Mouse (Mus musculus) heart, adult 8-10 months (tissue): ENCODE measurements around the gene Cfap54. TPM values are rescaled to one million over a fixed set of nuclear protein-coding genes. Genes with fewer than 3 reads are reported as not detected.

ENCODE experiments used
- DNase-seq: peaks from one replicate; pipeline ENCODE4 v3.0.0; 2022; ENCODE audit warnings: low spot score
- total RNA-seq, 4 experiments: library from RNA; stranded (reverse); gene quantifications; 2 replicates each; pipeline ENCODE4 v1.2.4; 2022

Gene Cfap54
- under 1 TPM; 0.52 to 1.00 (median 0.70) TPM for total RNA-seq

DNA sequence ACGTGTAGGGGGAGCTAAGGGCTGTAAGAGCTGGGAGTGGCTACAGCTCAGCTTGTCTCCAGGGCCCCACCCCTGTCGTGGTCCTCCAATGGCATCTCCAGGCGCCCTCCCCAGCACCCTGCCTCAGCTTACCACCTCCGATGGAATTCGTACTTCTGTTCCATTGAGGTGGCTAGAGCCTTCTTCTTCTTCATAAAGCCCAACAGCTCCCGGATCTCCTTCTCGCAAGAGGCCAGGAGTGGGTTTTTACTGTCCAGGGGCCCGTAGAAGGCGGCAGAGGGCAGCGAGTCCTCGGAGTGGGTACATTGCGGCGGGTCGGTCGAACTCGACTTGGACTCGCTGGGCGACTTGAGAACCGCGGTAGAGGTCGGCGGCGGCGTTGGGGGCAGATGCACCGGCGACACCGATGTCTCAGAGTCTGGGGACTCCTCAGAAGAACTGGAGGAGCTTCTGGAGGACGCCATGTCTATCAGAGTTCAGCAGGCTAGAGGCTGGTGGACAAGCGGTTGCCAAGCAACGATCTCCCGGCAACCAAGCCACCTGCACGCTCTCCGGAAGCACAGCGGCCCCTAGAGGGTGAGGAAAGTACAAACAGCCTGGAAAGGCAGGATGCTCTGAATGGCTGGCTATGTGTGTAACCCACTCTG is at the start of gene Cfap54:
Gene Cfap54, minus strand, starts transcription at position 486 of the 647 bp plus-strand sequence.
- peak; percentile 85 for DNase-seq

DNA sequence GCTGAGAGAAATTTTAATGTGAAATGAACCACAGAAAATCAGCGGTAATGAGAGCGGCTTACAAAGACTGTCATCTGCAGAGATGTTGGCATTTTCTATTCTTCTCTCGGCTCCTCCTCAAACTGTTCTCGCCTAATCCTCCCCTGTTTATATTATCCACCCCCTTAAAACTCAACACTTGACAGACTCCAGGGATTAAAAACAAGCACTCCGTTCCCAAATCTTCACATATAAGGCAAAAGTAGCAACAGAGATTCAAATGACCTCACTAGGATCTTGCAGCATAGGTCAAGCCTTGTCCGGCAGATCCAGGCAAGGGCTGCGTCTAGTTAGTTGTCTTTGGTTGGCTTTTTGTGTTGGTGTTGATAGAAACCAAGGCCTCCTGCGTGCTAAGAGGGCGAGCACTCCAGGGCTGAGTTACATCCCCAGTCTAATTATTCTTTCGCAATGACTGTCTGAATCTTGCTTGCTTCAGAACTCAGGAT is 49.1 kb upstream of the Cfap54 start:
- DNase-seq = peak; percentile 37

DNA sequence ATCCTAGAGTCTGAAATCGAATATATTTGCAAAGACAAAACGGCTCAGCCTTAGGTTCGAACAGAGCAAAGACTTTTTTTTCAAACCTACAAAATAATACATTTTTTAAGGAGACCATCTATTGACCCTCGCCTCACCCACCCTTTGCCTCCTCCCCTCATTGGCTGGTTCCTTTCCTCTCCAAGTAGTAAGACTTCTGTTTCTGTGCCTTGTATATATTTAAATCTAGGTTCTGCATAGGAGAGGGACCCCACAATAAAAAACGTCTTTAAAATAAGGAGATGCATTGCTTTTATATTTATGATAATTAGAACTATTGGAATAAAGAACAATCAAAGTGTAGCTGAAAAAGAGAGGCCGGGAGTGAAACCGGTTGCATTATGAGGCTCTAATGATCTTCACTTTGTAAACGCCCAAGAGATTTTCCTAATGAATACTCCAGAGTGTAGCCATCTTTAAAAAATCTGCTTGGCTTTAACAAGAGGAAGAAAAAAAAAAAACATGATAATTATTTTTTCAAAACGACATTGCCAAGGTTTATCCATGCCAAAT is 48.6 kb upstream of the Cfap54 start:
- no peak for DNase-seq

DNA sequence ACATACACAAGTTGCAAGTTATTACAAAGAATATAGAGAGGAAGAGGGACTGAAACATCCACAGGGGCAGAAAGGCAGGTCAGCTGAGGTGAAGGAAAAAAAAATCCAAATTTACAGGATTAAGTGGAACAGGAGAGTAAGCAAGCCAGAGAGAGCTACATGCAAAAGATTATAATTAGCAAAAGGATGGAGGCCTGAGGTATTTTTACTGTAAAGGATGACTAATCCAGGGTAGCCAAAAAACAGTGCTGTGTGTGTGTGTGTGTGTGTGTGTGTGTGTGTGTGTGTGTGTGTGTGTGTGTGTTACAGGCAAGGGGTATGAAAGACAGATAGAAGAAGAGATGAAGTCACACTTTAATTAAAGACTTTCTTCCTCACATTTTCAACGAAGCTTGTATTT is 47.9 kb upstream of the Cfap54 start:
- DNase-seq = no peak

DNA sequence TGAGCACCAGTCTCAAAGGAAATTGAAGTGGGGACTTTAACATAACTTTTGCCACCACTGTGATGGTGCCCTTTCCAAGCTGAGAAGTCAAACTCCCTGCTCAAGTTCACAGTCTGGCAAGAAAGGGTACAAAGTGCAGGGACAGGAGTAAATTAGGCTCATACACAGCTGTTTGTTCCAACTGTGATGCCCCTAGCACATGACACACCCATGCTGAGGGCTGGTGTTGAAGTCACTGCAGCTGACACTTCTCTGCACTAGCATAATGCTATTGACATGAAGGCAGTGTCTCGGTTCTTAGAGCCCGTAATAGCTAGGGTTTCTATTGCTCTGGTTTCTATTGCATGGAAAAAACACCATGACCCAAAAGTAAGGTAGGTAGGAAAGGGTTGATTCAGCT is 47.1 kb upstream of the Cfap54 start:
- DNase-seq = no peak

DNA sequence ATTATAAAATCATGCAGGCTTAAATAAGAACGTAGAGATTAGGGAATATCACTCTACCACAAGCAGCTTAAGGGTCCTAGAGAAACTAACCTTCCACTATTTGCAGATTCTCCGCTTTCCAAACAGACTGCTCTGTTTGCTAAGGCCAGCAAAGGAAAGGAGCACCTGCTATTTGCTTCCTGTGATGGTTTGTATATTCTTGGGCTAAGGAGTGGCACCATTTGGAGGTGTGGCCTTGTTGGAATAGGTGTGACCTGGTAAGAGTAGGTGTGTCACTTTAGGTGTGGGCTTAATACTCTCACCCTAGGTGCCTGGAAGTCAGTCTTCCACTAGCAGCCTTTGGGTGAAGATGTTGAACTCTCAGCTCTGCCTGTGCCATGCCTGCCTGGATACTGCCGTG is 44.6 kb upstream of the Cfap54 start:
- no peak for DNase-seq

DNA sequence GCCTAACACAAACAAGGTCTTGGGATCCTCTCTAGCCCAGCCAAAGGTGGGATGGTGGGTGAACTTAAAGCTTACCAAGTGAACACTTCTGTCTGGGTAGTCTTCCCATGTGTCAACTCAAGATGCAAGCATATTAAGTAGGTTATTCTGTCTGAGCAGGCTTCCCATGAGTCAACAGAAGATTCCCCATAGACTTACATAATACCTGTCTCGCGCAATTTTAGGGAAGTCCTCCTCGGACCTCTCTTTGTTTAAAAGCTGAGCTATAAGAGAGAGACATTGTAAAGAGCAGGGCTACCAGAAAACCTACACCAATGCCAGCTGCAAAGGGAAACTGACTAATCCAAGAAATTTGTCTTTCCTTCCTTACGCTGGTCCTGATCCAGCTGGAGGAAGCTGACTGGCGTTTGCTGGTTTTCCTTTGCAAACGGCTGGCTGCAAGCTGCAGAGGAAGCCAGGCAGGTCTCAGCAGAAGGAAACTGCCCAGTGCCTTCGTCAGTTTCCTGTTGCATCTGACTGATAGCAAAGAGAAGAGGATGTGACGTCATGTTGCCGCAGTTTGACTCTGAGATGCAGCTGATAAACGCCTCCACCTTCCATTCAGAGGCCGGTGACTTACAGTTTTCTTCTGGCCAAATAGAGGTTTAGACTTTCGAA is 42.7 kb upstream of the Cfap54 start:
- DNase-seq = peak; percentile 86

DNA sequence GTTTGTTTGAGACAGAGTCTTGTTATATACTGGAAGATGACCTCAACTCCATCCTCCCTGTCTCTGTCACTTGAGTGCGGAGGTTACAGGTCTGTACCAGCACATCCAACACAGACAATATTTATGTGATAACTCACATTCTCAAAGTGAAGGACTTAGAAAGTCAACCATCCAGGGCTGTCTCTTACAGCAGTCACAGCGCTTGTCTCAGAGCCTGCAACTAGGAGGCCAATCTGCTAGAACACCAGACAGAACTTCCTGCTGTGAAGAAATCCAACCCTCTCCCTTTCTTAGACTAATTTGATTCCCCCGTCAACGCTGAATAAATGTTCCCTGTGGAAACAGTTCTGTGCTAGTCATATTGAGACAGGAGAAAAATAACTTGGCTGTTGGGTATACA is 41.9 kb upstream of the Cfap54 start:
- DNase-seq = no peak

DNA sequence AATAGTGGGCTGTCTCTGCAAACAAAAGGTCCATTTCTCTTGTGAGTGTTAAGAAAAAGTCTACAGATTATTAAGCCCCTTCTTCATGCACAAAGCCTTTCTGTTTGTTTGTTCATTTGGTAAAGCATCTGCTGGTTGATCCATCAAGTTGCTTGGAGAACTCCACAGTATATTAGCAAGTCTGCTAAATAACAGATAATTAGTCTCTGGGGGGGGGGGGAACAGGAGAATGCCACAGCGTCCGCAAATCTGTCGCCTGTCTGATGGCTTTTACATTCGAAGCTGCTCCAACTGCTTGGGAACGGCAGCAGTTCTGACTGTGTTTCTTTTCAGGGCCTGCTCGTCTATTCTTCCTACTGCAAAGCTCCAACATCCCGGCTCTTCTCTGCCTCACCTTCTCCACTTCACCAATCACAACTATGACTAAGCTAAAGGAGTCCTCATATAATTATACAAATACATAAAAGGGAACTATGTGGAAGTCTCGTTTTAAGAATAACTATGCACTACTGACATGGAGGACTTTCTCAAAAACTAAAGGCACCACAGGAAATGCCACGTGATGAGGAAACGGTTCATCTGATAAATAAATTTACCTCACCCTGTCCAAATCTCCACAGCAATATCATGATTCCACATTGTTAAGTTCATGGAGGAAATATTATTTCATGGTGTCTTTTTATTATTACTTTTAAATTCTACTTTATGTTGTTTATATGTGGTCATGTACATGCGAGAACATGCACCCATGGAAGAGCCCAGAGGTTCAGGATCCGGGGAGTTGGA is 41.2 kb upstream of the Cfap54 start:
- DNase-seq = no peak

DNA sequence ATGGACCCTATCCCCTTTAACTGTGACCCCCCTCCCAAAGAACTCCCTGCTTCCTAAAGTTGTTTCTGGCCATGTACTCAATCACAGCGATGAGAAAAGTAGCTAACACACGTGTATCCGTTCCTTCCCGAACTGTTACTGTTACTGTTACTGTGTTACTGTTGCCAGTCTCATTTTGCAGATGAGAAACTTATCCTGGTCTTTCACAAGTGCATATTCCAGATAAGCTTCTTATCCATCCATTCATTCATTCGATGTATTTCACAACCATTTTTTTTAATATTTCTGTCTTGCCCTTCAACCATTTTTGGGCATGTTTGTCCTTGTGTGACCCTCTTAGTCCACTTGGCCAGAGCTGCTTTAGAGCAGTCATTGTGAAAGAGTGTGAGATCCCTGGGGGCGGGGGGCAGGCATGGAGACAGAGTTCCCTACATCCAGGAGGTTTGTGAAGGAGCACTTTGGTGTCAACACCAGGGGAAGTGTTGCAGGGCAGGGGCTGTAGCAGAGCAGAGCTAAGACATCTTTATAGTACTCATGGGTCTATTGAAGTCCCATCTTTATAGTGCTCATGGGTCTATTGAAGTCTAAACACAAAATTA is 39.9 kb upstream of the Cfap54 start:
- no peak for DNase-seq

DNA sequence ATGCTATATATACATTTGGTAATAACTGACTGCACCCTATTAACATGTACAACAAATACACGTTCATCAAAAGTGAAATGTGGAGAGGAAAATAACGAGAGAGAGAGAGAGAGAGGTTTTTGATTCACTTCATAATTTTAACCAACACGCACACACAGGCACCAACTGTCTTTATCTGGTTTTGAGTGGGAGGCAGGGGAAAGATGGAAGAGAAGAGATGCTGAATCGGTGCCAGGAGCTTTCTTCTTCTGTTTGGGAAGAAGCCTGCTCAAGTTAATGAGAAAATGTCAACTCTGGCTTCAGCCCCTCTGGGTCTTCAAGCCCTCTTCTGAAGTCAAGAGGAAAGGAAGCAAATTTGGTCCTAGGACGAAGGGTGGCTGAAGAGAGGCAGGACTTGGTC is 38.4 kb upstream of the Cfap54 start:
- DNase-seq = no peak

DNA sequence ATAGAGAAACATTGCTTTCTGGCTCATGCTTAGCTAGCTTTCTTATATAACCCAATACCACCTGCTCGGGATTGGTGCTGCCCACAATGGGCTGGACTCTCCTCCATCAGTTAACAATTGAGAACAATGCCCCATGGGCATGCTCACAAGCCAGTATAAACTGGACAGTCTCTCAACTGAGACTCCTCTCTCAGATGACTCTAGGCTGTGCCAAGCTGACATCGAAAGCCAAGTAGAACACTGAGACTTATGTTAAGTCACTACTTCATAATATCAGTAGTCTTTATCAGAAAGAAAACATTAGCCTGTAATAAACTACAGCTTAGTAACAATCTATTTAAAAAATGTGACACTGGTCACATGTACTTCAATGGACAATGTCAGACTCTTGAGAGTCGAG is 35.2 kb upstream of the Cfap54 start:
- DNase-seq = no peak

DNA sequence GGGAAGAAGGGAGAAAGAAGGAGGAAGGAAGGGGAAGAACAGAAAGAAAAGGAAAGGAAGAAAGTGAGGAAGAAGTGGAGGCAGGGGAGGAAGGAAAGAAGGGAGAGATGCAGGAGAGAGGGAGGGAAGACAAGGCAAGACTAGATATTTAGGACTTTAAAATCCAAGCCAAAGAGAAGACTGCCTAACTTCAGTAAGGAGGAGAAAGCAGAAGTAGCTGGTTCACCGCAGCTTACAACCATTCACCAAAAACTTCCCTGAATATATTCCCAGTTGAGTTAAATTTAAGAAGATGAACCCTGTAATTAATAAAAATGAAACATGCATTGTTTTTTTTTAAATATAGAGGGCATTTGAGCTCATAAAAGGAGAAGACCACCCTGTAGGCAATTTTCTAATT is 34.3 kb upstream of the Cfap54 start:
- no peak for DNase-seq

DNA sequence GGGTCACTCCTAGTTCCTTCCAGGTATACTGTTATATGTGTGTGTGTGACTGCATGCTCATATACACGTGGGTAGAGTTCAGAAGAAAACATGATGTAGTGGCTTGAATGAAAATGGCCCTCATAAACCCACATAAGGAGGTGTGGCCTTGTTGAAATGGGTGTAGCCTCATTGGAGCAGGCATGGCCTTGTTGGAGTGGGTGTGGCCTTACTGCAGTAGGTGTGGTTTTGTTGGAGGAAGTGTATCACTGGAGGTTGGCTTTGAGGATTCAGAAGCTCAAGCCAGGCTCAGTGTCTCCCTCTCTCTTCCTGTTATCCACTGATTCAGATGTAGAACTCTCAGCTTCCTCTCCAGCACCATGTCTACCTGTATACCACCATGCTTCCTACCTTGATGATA is 33.4 kb upstream of the Cfap54 start:
- DNase-seq = no peak

DNA sequence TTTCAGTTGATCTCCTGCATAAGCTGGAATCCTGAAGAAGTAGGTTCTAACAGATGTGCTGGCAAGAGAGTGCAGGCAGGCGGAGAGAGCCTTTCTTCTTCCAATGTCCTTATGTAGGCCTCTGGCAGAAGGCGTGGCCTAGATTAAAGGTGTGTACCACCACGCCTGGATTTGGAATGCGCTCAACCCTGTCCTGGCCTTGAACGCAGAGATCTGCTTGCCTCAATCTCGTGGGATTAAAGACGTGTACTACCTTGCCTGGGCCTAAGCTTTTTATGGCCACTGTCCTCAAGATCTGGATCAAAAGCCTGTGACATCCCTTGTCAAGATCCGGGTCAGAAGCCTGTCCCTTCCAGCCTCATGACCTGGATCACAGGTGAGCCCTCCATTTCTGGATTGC is 32.5 kb upstream of the Cfap54 start:
- no peak for DNase-seq

DNA sequence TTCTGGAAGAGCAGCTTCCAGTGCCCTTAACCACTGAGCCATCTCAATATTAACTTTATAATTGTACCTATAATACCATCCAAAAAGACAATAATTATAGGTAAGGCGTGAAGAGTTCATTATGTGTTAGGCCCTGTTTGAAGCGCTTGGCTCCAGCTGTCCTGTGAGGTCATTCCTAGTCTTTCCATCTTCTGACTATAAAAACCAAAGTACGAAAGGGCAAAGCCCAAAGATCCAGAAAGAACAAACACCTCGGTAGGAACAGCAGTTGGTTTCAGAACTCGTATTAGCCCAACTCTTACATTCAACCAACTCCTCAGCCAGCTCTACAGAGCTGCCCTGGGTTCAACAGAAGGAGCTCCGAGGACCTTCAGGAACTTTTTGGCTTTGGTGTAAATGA is 30.6 kb upstream of the Cfap54 start:
- no peak for DNase-seq

DNA sequence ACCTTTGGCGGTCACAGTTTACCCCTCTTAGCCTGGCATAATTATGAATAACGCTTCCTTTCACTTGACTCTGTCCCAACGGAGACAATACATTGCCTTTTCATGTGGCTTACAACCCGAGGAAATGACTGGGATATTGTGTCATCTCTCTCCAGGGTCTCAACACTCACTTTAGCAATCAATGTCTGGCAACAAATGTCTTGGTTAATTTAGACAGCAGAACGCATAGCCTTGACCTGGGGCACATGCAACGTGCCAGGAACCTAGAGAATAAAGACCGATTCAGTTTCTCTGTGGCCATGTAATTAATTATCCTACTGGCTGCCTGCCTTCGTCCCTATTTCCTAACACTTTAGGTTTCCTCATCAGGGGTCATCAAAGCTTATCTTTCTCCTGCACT is 30.0 kb upstream of the Cfap54 start:
- DNase-seq = no peak

DNA sequence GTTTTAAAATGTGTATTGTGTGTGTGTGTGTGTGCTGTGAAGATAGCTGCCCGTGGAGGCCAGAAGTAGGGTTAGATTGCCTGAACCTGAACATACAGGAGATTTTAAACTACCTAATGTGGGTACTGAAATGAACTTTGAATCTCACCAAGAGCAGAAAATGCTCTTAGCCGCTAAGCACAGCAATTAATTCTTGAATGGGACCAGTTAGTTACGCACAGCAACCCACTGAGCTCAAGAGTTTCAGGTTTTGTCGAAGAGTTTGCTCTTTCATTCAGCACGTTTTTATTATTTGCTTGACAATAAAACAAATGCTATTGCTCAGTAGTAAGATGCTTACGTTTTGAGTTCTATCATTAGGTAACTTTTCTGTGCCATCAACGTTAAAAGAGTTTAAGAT is 23.9 kb upstream of the Cfap54 start:
- DNase-seq = no peak

DNA sequence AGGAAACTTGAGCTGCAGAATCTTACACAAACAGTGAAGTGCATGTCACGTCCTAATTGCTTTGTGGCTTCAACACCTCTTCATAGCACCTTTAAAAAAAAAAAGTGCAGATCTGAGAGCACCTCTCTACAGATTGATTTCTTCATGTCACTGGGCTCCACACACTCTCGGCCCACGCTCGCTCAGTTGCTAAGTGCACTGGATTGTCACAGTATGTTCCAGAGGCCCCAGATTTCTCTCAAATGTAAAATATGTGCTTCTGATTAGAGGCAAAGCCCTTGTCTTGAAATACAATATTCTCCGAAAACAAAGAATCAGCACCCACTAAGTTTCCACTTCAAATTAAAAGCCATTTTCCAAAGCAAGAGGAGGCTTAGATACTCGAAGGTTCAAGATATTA is 22.9 kb upstream of the Cfap54 start:
- no peak for DNase-seq

DNA sequence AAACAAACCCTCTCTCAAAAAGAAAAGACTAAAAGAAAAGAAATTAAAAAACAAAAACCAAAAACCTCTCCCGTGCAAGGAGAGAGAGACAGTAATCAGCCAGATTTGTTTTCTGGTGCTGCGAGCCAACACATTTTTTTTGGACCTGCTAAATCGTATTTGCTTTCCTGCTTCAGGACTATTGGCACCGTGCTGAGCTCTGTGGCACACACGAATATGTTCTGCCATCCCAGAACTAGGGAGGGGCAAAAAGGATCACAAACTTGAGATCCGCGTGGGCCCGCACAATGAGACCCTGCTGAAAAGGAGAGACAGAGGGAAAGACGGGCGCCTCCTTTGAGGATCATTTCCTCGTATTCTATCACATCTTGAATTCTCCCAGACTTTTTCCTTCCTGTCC is 22.3 kb upstream of the Cfap54 start:
- no peak for DNase-seq

DNA sequence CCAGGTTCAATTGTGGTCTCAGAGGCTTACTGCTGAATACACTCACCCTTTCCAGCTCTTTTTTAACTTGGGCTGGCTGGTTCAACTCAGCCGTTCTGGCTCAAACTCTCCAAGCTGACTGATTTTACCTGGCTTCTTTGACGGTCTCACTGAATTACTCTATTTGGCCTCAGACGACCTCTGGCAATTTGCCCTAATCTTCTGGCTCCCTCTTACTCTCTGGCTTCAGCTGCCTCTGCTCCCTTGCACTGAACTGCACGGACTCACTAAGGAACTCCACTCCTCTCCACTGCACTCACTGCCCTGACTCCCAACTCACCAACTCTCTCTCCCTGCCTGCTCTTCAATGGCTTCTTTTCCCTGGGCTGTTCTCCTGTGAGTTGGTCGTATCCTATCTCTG is 20.9 kb upstream of the Cfap54 start:
- no peak for DNase-seq

DNA sequence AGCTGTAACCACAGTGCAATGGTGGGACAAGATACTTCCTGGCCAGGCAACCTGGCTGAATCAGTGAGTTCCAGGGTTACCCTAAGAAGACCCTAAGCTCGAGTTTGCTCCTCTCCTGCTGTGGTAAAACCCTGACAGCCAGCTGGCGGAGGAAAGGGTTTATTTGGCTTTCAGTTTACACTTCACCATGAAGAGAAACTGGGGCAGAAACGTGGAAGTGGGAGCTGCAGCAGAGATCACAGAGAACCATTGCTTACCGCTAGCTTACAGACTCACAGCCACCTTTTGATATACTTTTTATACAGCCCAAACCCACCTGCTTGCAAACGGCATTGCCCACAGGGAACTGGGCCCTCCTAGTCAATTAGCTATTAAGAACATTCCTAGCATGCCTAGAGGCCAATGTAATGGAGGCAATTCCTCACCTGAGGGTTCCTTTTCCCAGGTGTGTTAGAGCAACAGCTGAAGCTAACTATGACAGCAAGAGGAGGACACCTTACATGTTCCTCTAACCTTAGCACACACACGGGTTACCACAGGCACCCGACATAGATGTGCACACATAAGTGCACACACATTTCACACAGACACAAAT is 16.9 kb upstream of the Cfap54 start:
- DNase-seq = no peak
